Mouse (Mus musculus): ENCODE results near the gene Myo1f.
"Not testable (repeated sequence)": the region's sequence is repeated elsewhere in the genome, so short reads cannot be mapped to it uniquely, and the experiment has no call there.

Myo1f gene

DNA sequence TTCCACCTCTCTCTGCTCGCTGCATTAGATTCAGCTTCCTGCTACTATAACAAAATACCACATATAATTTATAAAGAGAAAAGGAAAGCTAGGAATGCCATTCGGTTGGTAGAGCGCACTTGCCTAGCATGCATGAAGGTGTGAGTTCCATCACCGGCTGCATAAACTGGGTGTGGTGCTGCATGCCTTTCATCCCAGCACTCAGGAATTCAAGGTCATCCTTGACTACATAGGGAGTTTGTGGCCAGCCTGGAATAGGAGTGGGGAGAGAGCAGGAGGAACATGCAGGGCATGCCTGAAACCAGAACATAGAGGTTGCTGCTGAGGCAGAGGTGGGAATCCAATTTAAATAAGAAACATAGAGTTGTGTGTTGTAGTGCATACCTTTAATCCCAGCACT lies 28.6 kb downstream of the Myo1f start:
- DNase-seq (ENCODE audit: low spot score in 2 of 2) = no peak

DNA sequence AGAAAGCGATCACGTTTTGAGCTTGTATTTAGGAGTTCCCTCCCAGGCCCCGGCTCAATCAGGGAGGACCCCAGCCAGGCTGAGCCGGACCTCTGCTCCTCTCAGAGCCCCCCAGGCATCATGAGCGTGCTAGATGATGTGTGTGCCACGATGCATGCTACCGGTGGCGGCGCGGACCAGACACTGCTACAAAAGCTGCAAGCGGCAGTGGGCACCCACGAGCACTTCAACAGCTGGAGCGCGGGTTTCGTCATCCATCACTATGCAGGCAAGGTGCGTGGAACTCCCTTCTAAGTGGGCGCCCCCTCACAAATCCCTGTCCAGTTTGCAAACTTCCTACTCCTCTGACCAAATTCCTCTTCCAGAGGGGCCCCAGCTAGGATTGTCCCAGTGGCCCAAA lies 30.5 kb downstream of the Myo1f start:
- no peak for DNase-seq (ENCODE audit: low spot score in 2 of 2)

- DNase-seq (ENCODE audit: low spot score in 2 of 2) = no peak
Observed at GRCm38 (mm10) chr17:33597271-33597670, 41.8 kb downstream of the Myo1f start.

DNA sequence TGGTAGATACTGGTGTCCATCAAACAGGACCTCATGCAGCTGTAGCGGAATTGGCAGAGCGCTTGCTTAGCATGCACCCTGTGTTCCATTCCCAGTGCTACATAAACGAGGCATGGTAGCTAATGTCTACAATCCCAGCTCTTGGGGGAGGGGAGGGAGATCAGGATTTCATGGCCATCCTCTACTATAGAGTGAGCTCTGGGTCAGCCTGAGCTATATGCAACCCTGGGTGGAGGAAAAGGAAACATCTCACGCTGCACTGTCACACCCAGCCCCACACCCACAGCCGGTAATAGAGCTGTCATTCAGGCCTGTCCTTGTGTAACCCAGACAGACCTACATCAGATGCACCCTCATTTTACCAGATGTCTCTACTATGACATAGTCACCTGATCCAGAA lies 43.0 kb downstream of the Myo1f start:
- no peak for DNase-seq (ENCODE audit: low spot score in 2 of 2)

DNA sequence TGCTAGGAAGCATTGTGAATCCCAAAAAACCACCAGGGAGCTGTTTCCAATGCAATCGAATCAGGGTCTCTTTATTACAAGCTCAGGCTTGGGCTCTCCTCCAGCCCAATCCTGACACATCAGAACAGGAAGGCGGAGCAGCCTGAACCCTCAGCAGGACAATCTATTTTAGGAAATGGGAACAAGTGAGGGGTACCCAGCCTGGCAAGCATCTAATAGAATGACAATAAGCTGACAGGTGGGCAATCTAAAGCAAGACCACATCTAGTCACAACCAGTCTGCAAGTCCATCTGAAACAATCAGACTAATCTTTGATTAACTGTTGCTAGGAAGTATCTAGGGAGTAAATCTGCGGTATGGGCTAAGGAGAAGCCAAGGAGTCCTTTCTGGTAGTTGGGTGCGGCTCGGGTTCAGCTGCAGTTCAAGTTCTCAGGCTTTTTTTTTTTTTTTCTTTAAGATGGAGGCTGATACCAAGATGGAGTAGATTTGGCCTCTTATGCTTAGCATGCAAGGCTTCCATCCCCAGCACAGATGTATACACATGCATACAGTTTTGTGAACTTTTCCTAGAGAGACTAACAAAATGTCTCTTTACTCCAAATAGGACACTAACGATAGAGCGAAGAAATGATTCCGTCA lies 44.4 kb downstream of the Myo1f start:
- no peak for DNase-seq (ENCODE audit: low spot score in 2 of 2)

- DNase-seq (ENCODE audit: low spot score in 2 of 2) = no peak
Observed at GRCm38 (mm10) chr17:33600831-33601230, 45.3 kb downstream of the Myo1f start.

DNA sequence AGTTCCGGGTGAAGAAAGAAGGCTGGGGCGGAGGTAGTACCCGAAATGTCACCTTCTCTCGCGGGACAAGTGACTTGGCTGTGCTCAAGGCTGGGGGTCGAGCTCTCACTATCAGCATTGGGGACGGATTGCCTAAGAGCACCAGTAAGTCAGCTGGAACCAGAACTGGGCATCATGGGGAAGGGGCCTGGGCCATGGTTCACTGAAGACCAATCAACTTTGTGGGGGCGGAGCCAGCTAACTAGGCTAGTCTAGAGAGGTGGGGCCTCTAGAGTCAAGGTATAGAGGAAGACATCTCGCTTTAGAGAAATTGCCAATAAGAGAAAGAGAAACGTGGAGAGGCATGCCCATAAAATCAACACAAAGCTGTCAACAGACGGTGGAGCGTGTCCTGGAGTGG lies 46.4 kb downstream of the Myo1f start:
- no peak for DNase-seq (ENCODE audit: low spot score in 2 of 2)

GRCm38 (mm10) chr17:33607273-33607672 lies 51.8 kb downstream of the Myo1f start:
- DNase-seq (ENCODE audit: low spot score in 2 of 2) = no peak

DNA sequence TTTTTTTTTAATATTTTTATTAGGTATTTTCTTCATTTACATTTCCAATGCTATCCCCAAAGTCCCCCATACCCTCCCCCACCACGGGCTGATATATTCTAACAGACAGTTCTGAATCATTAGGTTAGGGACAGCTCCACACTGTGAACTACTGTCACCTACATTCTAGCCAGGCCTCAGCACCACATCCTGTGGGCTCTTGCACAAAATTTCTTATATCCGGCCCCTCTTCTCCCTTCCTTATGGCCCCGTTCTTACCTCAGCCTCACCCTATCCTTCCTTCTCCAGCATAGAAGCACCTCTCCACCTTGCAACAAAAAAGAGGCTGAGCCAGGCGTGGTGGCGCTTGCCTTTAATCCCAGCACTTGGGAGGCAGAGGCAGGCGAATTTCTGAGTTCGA lies 55.0 kb downstream of the Myo1f start:
- no peak for DNase-seq (ENCODE audit: low spot score in 2 of 2)

GRCm38 (mm10) chr17:33613726-33614125 lies 58.2 kb downstream of the Myo1f start:
- DNase-seq (ENCODE audit: low spot score in 2 of 2) = not testable (repeated sequence)

DNA sequence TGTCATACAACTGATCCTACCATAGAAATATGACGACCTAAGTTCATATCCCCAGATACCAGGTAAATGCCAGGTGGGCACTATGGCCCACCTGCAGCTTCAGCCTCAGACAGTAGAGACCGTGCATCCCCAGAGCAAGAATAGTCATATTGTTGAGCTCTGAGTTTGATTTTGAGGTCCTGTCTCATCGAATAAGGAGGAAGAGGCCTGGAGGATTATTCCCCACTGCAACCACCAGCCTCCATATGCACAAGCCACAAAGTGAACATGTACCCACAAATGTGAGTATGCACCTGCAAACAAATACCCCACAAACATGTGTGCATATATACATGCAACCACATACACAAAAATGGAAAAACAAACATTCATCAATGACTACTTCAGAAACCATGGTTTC lies 71.8 kb downstream of the Myo1f start:
- no peak for DNase-seq (ENCODE audit: low spot score in 2 of 2)

DNA sequence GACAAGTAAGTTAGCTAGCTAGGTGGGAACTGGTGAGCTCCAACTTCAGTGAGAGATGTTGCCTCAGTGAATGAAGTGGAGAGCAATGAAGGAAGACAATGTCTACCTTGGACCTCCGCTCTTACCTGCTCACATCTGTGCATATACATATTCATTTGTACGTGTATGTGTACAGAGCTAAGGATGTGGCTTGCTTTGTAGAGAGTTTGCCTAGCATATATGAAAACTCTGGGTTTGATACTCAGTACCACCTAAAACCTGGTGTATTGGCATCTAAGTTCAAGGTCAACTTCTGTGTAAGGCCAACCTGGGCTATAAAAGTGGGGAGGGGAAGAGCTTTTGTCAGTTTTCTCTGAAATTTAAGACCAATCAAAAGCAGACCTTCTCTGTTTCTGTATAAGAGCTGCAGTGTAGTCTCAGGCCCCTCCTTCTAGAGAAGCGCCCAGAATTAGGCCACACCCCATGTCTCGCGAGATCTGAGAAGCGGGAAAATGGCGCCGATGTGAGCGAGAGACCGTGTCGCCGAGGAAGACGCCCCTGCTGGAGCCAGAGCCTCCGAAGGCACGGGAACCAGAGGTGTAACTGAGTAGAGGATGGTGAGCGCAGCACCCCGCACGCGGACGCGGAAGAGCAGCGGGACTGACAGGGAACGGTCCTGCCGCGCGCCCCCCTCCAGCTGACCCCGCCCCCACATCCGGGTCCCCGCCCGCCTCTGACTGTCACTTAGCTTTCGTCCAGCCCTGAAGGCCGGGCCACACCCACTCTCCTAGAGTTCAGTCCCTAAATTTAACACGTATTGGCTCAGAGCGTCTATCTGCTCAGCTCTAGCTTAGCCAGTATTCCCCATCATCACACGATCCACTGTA lies 73.3 kb downstream of the Myo1f start, which contains the start of gene Zfp414:
TSS of gene Zfp414 (plus strand) at position 470 of the 866 bp plus-strand sequence.
- DNase-seq (ENCODE audit: low spot score in 2 of 2) = peak; percentile 93 to 94

DNA sequence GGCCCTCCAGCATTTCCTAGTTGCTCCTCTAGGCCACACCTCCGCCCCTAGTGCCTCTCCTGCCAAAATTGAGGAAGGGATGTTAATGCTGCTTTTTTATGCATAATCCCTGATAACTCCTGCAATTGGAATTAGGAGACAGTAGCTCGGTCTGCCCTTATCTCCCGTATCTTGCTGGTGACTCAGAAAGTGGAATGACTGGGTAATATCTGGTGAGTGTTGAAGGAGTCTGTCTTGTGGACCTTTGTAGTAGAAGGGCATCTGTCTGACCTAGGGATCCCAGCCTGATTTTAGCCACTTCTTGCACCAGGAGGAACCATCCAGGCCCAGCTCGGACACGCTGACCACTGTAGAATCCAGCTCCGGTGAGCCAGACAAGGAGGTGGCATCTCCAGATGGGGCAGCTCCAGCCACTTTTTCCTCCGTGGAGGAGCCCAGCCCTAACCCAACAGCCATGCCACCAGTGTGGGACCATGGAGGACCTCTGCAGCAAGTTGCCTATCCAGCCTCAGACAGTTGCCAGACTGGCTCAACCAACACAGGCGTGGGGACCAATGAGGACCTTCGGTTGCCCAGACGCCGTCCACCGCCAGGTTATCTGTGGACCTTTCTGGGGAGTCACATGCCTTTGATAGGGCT lies 74.1 kb downstream of the Myo1f start:
- DNase-seq (ENCODE audit: low spot score in 2 of 2) = no peak

GRCm38 (mm10) chr17:33630171-33630895 lies 74.8 kb downstream of the Myo1f start:
- DNase-seq (ENCODE audit: low spot score in 2 of 2) = no peak

DNA sequence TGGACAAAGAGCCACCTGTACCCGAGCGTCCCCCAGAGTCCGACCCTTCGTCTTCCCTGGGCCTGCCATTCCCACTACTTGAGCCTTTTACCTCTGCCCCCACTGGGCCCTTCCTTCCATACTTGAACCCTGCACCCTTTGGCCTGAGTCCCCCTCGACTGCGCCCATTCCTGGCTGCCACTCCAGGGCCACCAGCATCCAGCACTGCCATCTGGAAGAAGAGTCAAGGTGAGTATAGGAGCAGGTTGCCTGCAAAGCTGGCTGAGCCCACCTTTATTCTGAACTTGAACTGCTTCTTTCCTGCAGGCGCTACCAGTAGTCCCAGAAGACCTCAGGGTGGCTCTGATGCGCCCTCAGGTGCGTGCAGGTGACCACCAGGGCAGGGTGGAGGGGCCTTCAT lies 75.7 kb downstream of the Myo1f start:
- DNase-seq (ENCODE audit: low spot score in 2 of 2) = no peak

DNA sequence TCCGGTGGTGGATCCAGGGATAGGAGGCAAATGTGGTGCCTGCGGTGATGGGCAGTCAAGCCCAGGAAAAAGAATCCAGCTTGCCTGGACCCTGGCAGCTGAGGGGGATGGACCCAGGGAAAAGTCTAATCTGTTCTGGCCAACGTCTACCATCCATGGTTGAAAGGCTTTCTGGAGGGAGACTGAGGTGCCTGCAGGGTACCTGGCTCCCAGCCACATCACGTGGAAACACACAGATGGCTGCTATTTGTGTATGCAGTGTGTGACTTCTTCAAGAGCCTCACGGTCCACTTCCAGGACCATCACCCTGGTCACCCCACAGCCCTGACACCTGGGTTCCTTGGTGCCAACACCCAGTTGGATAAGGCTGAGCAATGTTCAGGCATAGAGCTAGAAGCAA lies 76.3 kb downstream of the Myo1f start:
- DNase-seq (ENCODE audit: low spot score in 2 of 2) = no peak

DNA sequence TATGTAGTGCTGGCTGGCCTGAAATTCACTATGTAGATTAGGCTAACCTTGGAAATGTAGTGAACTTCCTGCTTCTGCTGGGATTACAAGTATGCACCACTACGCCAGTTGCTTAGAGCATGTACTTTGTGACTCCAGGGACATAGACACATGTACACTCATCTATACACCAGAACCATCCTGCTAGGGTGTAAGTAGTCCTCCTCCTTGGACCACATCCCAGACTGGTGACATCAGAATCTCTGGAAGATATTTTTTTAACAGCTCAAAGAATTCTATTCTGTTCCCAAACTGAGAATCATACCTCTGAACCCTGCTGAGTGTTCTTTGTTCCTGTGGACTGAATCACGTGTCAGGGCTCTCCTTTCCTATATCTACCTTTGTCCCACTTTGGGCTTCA lies 81.5 kb downstream of the Myo1f start:
- DNase-seq (ENCODE audit: low spot score in 2 of 2) = no peak

DNA sequence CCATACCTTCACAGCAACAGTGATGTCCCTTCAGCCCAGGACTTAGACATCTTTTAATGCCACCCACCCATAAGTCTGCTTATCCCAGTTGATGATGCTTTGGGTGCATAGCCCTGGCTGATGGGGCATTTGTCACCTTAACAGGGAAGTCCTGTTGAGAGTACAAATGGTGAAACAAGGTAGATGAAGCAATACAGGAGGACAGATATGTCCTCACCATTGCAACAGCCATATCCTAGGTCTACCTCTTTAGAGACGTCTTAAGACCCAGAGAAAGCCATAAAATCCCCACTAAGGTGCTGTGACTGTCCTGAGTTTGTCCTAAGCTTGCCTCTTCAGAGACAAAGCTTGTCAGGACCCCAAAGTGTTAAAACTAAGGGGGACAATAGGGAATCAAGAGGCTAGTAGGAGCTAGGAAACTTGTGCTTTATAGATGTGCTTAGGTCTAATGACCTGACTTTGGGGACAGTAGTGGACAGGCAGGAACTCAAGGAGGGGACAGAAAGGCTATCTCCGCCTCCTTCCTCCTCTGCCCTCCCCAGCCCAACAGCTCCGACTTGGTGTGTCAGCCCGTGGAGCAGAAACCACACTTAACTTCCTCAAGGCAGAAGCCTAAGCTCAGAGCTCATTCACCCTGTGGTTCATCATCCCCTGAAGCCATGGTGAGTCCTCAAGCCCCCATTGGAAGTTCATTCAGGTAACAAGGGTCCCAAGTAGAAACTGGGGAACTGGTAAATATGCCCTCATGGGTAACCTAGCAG lies 82.2 kb downstream of the Myo1f start, which contains the start of gene Pram1:
TSS of gene Pram1 (plus strand) at position 541 of the 761 bp plus-strand sequence.
- no peak for DNase-seq (ENCODE audit: low spot score in 2 of 2)

DNA sequence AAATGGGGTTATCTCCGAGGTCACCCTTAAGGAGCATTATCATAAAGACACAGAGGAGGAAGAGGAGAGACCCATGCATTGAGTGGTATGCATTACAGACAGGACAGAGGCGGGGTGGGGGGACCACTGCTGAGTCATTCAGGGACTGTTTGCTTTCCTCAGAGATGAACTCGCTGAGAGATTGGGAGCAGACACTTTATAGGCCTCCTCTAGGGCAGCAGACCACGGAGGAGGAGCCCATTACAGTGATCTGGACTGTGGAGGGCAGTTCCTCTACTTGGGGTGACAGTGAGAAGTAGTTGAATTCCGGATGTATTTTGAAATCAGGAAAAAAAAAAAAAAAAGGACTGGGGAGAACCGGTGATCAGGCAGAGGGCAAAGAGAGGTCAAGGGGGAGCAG lies 84.2 kb downstream of the Myo1f start:
- no peak for DNase-seq (ENCODE audit: low spot score in 2 of 2)

GRCm38 (mm10) chr17:33644068-33644467 lies 88.6 kb downstream of the Myo1f start:
- DNase-seq (ENCODE audit: low spot score in 2 of 2) = no peak

GRCm38 (mm10) chr17:33645073-33645472 lies 89.6 kb downstream of the Myo1f start:
- DNase-seq (ENCODE audit: low spot score in 2 of 2) = no peak

Measured in natural killer cell, adult 2 months (primary cell).